Mouse (Mus musculus) stomach, adult 2 months (tissue): ENCODE measurements around the gene Smarcd2. TPM values are rescaled to one million over a fixed set of nuclear protein-coding genes. Genes with fewer than 3 reads are reported as not detected.

Experiments used
- polyA plus RNA-seq: library from polyadenylated mRNA; depleted of rRNA; stranded (reverse); fragments of >200 nt; gene quantifications from 2 replicates; pipeline ENCODE4 v1.2.3, GENCODE M21; 2012; rRNA removed

The Smarcd2 gene
- polyA plus RNA-seq, result 47.4 and 51.9 TPM in 2 replicates

GRCm38 (mm10) chr11:106272644-106273310, at the start of gene Smarcd2:
Gene Smarcd2 (minus strand): TSS chr11:106272972.

DNA sequence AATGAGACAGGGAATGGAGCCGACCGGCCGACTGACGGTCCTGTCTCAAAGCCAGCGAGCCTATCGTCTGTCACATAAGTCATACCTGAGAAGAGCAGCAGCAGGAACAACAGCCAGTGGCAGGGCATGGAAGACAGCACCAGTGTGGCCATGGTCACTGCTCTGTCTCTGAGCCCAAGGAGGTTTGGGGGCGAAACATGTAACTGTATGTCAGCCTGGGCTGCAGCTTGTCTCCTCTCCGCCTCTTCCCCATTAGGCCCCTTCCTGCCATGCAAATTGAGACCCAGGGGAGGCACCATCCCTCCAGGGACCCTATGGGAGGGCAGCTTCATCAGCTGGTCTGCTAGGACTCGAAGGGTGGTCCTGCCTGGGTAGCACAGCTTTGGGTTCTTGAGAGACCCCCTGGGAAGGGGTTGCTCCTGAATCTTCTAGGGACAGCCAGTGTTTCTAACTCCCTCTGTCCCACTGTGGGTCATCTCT, 41.6 kb upstream of the Smarcd2 start, which contains the start of gene Cd79b:
Gene Cd79b, minus strand, starts transcription at position 430 of the 480 bp plus-strand sequence.

DNA sequence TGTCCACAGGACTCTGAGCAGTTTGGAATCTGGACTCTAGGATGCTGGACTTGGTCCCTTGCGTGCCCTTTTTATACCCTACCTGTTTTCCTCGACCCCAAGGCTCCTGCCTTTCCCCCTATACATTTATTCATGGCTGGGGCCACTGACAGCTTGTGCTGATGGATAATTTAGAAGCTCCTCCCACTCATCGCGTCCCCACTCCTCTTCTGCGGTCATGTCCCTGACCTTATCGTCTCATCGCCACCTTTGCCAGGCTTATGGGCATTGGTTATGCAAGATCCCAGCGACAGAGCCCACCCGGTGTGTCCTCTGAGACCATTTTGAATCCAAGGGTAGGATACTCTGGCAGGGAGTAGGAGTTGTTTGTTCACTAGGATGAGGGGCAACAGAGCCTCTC, 29.0 kb upstream of the Smarcd2 start, which contains the start of gene Gh:
Gene Gh, minus strand, starts transcription at position 101 of the 400 bp plus-strand sequence.

GRCm38 (mm10) chr11:106276454-106276853, 3.7 kb upstream of the Smarcd2 start, which contains the start of gene Tcam1:
Gene Tcam1 (plus strand): TSS chr11:106276672.

DNA sequence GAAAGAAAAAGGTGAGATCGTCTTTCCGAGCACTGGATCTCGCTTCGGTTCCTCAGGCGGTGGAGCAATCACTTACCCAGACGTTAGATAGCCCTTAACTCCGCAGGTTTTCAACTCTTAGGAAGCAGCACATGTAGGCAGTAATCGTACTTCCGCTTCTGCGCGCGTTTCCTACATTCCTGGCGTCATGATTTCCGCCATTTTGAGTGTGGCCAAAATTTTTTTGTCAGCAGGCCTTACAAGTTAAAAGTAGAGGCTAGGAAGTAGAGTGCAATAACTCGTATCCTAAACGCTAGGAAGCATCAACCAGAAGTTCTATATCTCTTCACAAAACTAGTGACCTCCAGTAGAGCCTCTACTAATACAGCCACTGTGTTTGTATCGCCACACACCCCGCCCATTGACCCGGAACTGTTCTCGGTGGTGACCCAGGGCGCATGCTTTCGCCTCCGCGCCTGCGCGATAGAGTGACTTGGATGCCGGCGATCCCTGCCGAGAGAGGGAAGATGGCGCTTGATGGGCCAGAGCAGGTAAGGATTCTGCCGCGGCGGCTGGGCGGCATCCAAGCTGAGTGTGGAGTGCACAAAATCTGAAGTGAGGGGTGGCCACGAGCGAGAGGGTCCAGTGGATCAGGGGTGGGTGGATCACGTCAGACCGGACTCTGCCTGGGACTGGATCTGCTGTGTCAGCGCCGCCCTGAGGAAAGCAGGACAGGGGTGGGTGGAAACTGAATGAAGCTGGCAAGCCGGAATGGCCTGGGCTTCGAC, 16.9 kb downstream of the Smarcd2 start, which contains the start of the genes Ftsj3 and Psmc5:
Gene Ftsj3, minus strand, starts transcription at position 395 of the 767 bp plus-strand sequence.
Gene Psmc5, plus strand, starts transcription at position 470 of the 767 bp plus-strand sequence.

GRCm38 (mm10) chr11:106216730-106217490, 55.9 kb downstream of the Smarcd2 start, which contains the start of gene Ddx42:
Gene Ddx42 (plus strand): TSS chr11:106216926.

GRCm38 (mm10) chr11:106215927-106216729, 56.6 kb downstream of the Smarcd2 start, which contains the start of gene Ccdc47:
Gene Ccdc47 (minus strand): TSS chr11:106216344.

Other genes with a start within 250 kb of the Smarcd2 start
- 14.8 and 35.7 TPM in 2 replicates for gene Dcaf7, start 236.1 kb downstream of the Smarcd2 start, polyA plus RNA-seq
- gene Taco1, start 206.9 kb downstream of the Smarcd2 start, polyA plus RNA-seq, result 5.4 and 5.7 TPM in 2 replicates
- gene Map3k3, start 188.4 kb downstream of the Smarcd2 start, polyA plus RNA-seq, result 6.8 and 9.2 TPM in 2 replicates
- not detected in 2 replicates for gene Gm10840, start 112.1 kb downstream of the Smarcd2 start, polyA plus RNA-seq
- 7.9 and 9.8 TPM in 2 replicates for gene Limd2, start 112.1 kb downstream of the Smarcd2 start, polyA plus RNA-seq
- gene Strada, start 70.8 kb downstream of the Smarcd2 start, polyA plus RNA-seq, result 7.9 and 8.4 TPM in 2 replicates
- 1.7 and 3.5 TPM in 2 replicates for gene Ccdc47, start 56.6 kb downstream of the Smarcd2 start, polyA plus RNA-seq
- gene Ddx42, start 56.0 kb downstream of the Smarcd2 start, polyA plus RNA-seq, result 1.8 and 2.2 TPM in 2 replicates
- gene Ftsj3, start 16.9 kb downstream of the Smarcd2 start, polyA plus RNA-seq, result 4.1 and 4.7 TPM in 2 replicates
- 6.4 and 7.8 TPM in 2 replicates for gene Psmc5, start 16.8 kb downstream of the Smarcd2 start, polyA plus RNA-seq
- gene Tcam1, start 3.7 kb upstream of the Smarcd2 start, polyA plus RNA-seq, result 0.02 TPM in 1 of 2 replicates, not detected in the other
- not detected in 2 replicates for gene Gh, start 28.9 kb upstream of the Smarcd2 start, polyA plus RNA-seq
- 0.47 and 1.0 TPM in 2 replicates for gene Cd79b, start 41.8 kb upstream of the Smarcd2 start, polyA plus RNA-seq
- gene Scn4a, start 80.3 kb upstream of the Smarcd2 start, polyA plus RNA-seq, result 0.47 and 0.59 TPM in 2 replicates
- gene Prr29, start 92.5 kb upstream of the Smarcd2 start, polyA plus RNA-seq, result 0.49 and 0.58 TPM in 2 replicates
- 7.3 TPM in 2 replicates for gene Icam2, start 115.1 kb upstream of the Smarcd2 start, polyA plus RNA-seq
- gene Ern1, start 214.9 kb upstream of the Smarcd2 start, polyA plus RNA-seq, result 12.6 and 30.1 TPM in 2 replicates